Comparison of ENCODE assay signal across 8 mouse cellular contexts in the genomic region with DNA sequence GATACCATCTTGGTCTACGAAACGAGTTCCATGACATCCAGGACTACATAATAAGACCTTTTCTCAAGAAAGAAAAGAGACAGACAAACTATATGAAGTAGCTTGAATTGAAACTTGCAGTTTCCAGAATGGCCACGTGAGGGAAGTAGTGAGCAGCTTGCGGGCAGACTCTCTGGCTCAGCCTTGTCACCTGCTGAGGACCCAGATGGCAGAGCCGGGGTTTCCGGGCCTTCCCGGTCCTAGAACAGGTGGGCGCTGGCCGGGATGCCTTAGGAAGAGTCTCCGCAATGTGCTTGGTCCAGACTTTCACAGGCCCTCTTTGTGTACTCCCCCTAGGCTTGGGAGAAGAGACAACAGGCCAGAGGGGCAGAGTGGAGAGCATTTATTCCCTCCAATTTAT. TPM values are rescaled to one million over a fixed set of nuclear protein-coding genes. Genes with fewer than 3 reads are reported as not detected.
DNase-seq lines count a peak whose midpoint lies in the region; ATAC-seq and TF ChIP-seq lines count a peak whose summit lies in the region.
"Had no signal": no experiment of that assay in that cellular context is flagged by ENCODE, and none has a peak within 500 bp of the region (broad histone marks: within the 10 kb centered on the region; RNA-seq: fewer than 3 reads in every experiment).

No protein-coding gene starts in this region.

- no peaks in the 10 kb centered on the region for H3K79me2 ChIP-seq in CH12.LX (replicated peaks; ENCODE audit: control insufficient read depth, extremely low read depth, insufficient read depth, poor library complexity, severe bottlenecking)

- TF ChIP-seq CTCF in CH12.LX (conservative IDR thresholded peaks at IDR 0.05 in 1 of 2, IDR thresholded peaks at IDR 0.05 in 1 of 2; ENCODE audit: low read depth in 2 of 2, low read length in 2 of 2), result peak; percentile 82 to 91

- no peak for TF ChIP-seq POLR2A in CH12.LX (IDR thresholded peaks at IDR 0.05; ENCODE audit: low read depth, low read length)

- 0 out of 2 replicates have a peak overlapping the region, but pooled peaks have one; percentile 6 for H3K4me2 ChIP-seq in CH12.LX (ENCODE audit: insufficient read depth, low read depth, poor library complexity, severe bottlenecking)
- H3K4me2 ChIP-seq: heart, embryonic 15.5 days had no signal

- DNase-seq in CH12.LX (ENCODE audit: extremely low read depth) (peak; percentile 56), ZHBTc4 (ENCODE audit: low read depth, low spot score) (peak; percentile 82)
- DNase-seq in cerebellum, postnatal 4 days (ENCODE audit: low spot score in 2 of 2), result peak; percentile 83 to 91
- DNase-seq in layer of hippocampus, adult 18-20 months (ENCODE audit: low spot score in 2 of 2), result peak; percentile 42 to 71
- peak; percentile 87 for DNase-seq in right cerebral cortex, postnatal 4 days

- H3K27ac ChIP-seq in CH12.LX (ENCODE audit: insufficient read depth, low read depth), result no peak overlapping the region
- H3K27ac ChIP-seq: heart, embryonic 15.5 days had no signal

- TF ChIP-seq EP300 in CH12.LX (IDR thresholded peaks at IDR 0.05; ENCODE audit: low read length), result no peak

- H3K4me3 ChIP-seq in CH12.LX (replicated peaks in 1 of 3; ENCODE audit: low read depth in 2 of 3, low read length in 2 of 3, poor library complexity in 1 of 3), result no peak overlapping the region
- H3K4me3 ChIP-seq: heart, embryonic 15.5 days had no signal

- ATAC-seq in granulocyte monocyte progenitor cell, adult 5-6 weeks (replicated peaks; ENCODE audit: poor library complexity, severe bottlenecking), result peak; percentile 67
- ATAC-seq in megakaryocyte-erythroid progenitor cell, adult 5-6 weeks (replicated peaks; ENCODE audit: low FRiP score, low TSS enrichment, poor library complexity, severe bottlenecking), result peak; percentile 54

- H3K36me3 ChIP-seq in CH12.LX (replicated peaks in 1 of 2; ENCODE audit: control insufficient read depth in 1 of 2, insufficient read depth in 1 of 2, low read length in 1 of 2), result no peaks in the 10 kb centered on the region
- H3K36me3 ChIP-seq: heart, embryonic 15.5 days had no signal

- in situ Hi-C loops in CH12.LX (cut with MboI; ENCODE audit: low pct_ligation_motif_present, low pct_unique_long_range_greater_than_20kb, low sequenced_read_pairs), result loop anchor here (25.0 kb wide), 1 partner anchor 264 kb away; the partner anchor contains the start of gene Gm8439

- H3K4me1 ChIP-seq in CH12.LX (ENCODE audit: control insufficient read depth in 1 of 2, insufficient read depth in 2 of 2), result peaks cover 0 to 3% of the 10 kb centered on the region in 2 experiments; a peak in 2 of 4 replicates

- TF ChIP-seq RAD21 in CH12.LX (IDR thresholded peaks at IDR 0.05; ENCODE audit: low read depth, low read length), result peak; percentile 65

- H3K9ac ChIP-seq in CH12.LX (ENCODE audit: insufficient read depth, low read depth), result no peak overlapping the region
- H3K9ac ChIP-seq: heart, embryonic 15.5 days had no signal

- dilution Hi-C loops in CH12.LX (cut with MboI; ENCODE audit: extremely low pct_ligation_motif_present, extremely low pct_unique_long_range_greater_than_20kb, low sequenced_read_pairs), result no loop called here

- H3K9me3 ChIP-seq in CH12.LX (replicated peaks; ENCODE audit: low read length), result peaks cover 9% of the 10 kb centered on the region
- H3K9me3 ChIP-seq: heart, embryonic 15.5 days had no signal

- peaks cover 24% of the 10 kb centered on the region for H3K27me3 ChIP-seq in CH12.LX (replicated peaks)

TF ChIP-seq in CH12.LX, 34 proteins besides CTCF, POLR2A, EP300 and RAD21:
- TF ChIP-seq ZKSCAN1 (IDR thresholded peaks at IDR 0.05; ENCODE audit: borderline replicate concordance, low read depth, low read length) (no peak), UBTF (IDR thresholded peaks at IDR 0.05; ENCODE audit: low read depth, low read length) (no peak), MYC (IDR thresholded peaks at IDR 0.05; ENCODE audit: low read depth, low read length) (no peak), SMC3 (IDR thresholded peaks at IDR 0.05; ENCODE audit: low read depth, low read length) (peak; percentile 96), BHLHE40 (IDR thresholded peaks at IDR 0.05; ENCODE audit: low read depth, low read length) (peak; percentile 38), SIN3A (IDR thresholded peaks at IDR 0.05; ENCODE audit: low read length) (no peak), CHD2 (IDR thresholded peaks at IDR 0.05; ENCODE audit: low read length) (no peak), ZNF384 (IDR thresholded peaks at IDR 0.05; ENCODE audit: low read depth, low read length) (peak; percentile 13; the same call in 1 of the 2 replicates), JUND (conservative IDR thresholded peaks at IDR 0.05; ENCODE audit: low read depth, low read length) (no peak), GABPA (IDR thresholded peaks at IDR 0.05; ENCODE audit: insufficient replicate concordance, low read depth, low read length) (no peak), MAFK (IDR thresholded peaks at IDR 0.05; ENCODE audit: insufficient replicate concordance, low read length) (no peak), RCOR1 (conservative IDR thresholded peaks at IDR 0.05; ENCODE audit: low read depth, low read length) (no peak), IRF4 (IDR thresholded peaks at IDR 0.05; ENCODE audit: low read depth, low read length) (0 out of 2 replicates have a peak, but pooled peaks have one; percentile 9), ZC3H11A (IDR thresholded peaks at IDR 0.05; ENCODE audit: low read depth, low read length) (peak; percentile 67)

RNA-seq across cellular contexts. Expression of gene Rims3, which starts 3.7 kb away (rescaled TPM):
- total RNA-seq in CH12.LX (2012; rRNA removed) (0.04 and 0.17 TPM in 2 replicates), CH12.LX (2014; rRNA removed) (0.05 TPM in 1 of 2 replicates, not detected in the other)
- 0.08 and 0.13 TPM in 2 replicates for polyA plus RNA-seq in CH12.LX (2012; ENCODE audit: insufficient read length, low read depth)
- not detected in 2 replicates for total RNA-seq in granulocyte monocyte progenitor cell, adult 5-6 weeks (2014; fragmentation: Nextera tagmentation)
- total RNA-seq in granulocyte monocyte progenitor cell, adult 5-6 weeks (2017), result not detected in 2 replicates
- total RNA-seq in layer of hippocampus, adult 18-20 months (2021), result 10 to 100 TPM; 32.7 to 33.3 TPM
- not detected in 2 replicates for total RNA-seq in megakaryocyte-erythroid progenitor cell, adult 5-6 weeks (2014; fragmentation: Nextera tagmentation)
- total RNA-seq in megakaryocyte-erythroid progenitor cell, adult 5-6 weeks (2017), result not detected in 2 replicates

RNA-seq across cellular contexts. Expression of gene Nfyc, which starts 19.6 kb away (rescaled TPM):
- 33.6 and 39.9 TPM in 2 replicates for total RNA-seq in CH12.LX (2012; rRNA removed)
- total RNA-seq in CH12.LX (2014; rRNA removed), result 36.7 and 41.0 TPM in 2 replicates
- polyA plus RNA-seq in CH12.LX (2012; ENCODE audit: insufficient read length, low read depth), result 44.4 and 51.1 TPM in 2 replicates
- total RNA-seq in granulocyte monocyte progenitor cell, adult 5-6 weeks (2014; fragmentation: Nextera tagmentation), result 24.9 and 53.4 TPM in 2 replicates
- total RNA-seq in granulocyte monocyte progenitor cell, adult 5-6 weeks (2017), result 45.1 and 61.6 TPM in 2 replicates
- total RNA-seq in layer of hippocampus, adult 18-20 months (2021), result 10 to 100 TPM; 44.8 to 46.5 TPM
- total RNA-seq in megakaryocyte-erythroid progenitor cell, adult 5-6 weeks (2014; fragmentation: Nextera tagmentation), result 66.1 and 69.9 TPM in 2 replicates
- 39.0 and 74.5 TPM in 2 replicates for total RNA-seq in megakaryocyte-erythroid progenitor cell, adult 5-6 weeks (2017)

Comparison
In these comparisons a context has a peak if more than half of its experiments do, and no peak if none do; other contexts are left out.
1. RNA of gene Rims3, which starts 3.7 kb away (total RNA-seq): 32.7 to 33.3 TPM in layer of hippocampus, adult 18-20 months; 0.04 to 0.17 TPM in CH12.LX, not detected in megakaryocyte-erythroid progenitor cell, adult 5-6 weeks and not detected in granulocyte monocyte progenitor cell, adult 5-6 weeks; every median in the first group is over 10 times any median in the second.
2. Peak in every context shown above with its lines, with median percentiles within 50 percentile points of each other: DNase-seq.